Mouse (Mus musculus): Measurements from ENCODE around the gene Pmf1. TPM values are rescaled to one million over a fixed set of nuclear protein-coding genes. Genes with fewer than 3 reads are reported as not detected.
"Not testable (repeated sequence)": the region's sequence is repeated elsewhere in the genome, so short reads cannot be mapped to it uniquely, and the experiment has no call there.

The Pmf1 gene
- total RNA-seq, 2 experiments from 2014 or later, result 16.2 to 19.7 TPM

- H3K27ac ChIP-seq; intact Hi-C loops (cut with DNase I): not testable (repeated sequence)
- peak; percentile 54 for DNase-seq
- peak overlapping the region; percentile 35 for H3K4me3 ChIP-seq
These were observed 43.2 kb downstream of the Pmf1 start for GRCm38 (mm10) chr3:88366830-88367428.

- DNase-seq, result no peak
- Histone ChIP-seq H3K27ac (no peak overlapping the region), H3K4me3 (no peak overlapping the region)
- intact Hi-C loops (cut with DNase I), result no loop called here
- no peak for TF ChIP-seq CTCF (IDR thresholded peaks at IDR 0.05)
These were observed 44.3 kb downstream of the Pmf1 start for GRCm38 (mm10) chr3:88365705-88366361.

- no peak for TF ChIP-seq CTCF (IDR thresholded peaks at IDR 0.05)
- Histone ChIP-seq H3K27ac (peak within 1 kb of the TSS; percentile 65), H3K4me3 (peak within 1 kb of the TSS; percentile 61)
- intact Hi-C loops (cut with DNase I), result no loop called here
- peak; percentile 81 for DNase-seq
These were observed 45.8 kb downstream of the Pmf1 start, which contains the start of gene Paqr6 for GRCm38 (mm10) chr3:88364337-88364736. Paqr6 (plus strand) TSS chr3:88364584.

GRCm38 (mm10) chr3:88363700-88364099 lies 46.4 kb downstream of the Pmf1 start:
- intact Hi-C loops (cut with DNase I), result no loop called here
- DNase-seq, result no peak
- no peak overlapping the region for H3K4me3 ChIP-seq
- no peak for TF ChIP-seq CTCF (IDR thresholded peaks at IDR 0.05)
- peak overlapping the region; percentile 65; the same call in 1 of the 2 replicates for H3K27ac ChIP-seq

GRCm38 (mm10) chr3:88361612-88362313 lies 48.4 kb downstream of the Pmf1 start:
- H3K4me3 ChIP-seq, result no peak overlapping the region
- intact Hi-C loops (cut with DNase I), result no loop called here

GRCm38 (mm10) chr3:88361096-88361495 lies 49.0 kb downstream of the Pmf1 start:
- TF ChIP-seq CTCF (IDR thresholded peaks at IDR 0.05), result no peak
- Histone ChIP-seq H3K27ac (peak overlapping the region; percentile 61; the same call in 1 of the 2 replicates), H3K4me3 (no peak overlapping the region)
- intact Hi-C loops (cut with DNase I), result no loop called here
- no peak for DNase-seq

More at GRCm38 (mm10) chr3:88361612-88362313, 48.4 kb downstream of the Pmf1 start:
- TF ChIP-seq CTCF (IDR thresholded peaks at IDR 0.05), result no peak
- H3K27ac ChIP-seq, result peak overlapping the region; percentile 61
- no peak for DNase-seq

GRCm38 (mm10) chr3:88359989-88360388 lies 50.1 kb downstream of the Pmf1 start:
- intact Hi-C loops (cut with DNase I), result no loop called here
- Histone ChIP-seq H3K4me3 (no peak overlapping the region), H3K27ac (peak overlapping the region; percentile 59)
- TF ChIP-seq CTCF (IDR thresholded peaks at IDR 0.05), result no peak
- no peak for DNase-seq

- Histone ChIP-seq H3K27ac (peak overlapping the region; percentile 59), H3K4me3 (no peak overlapping the region)
- no peak for TF ChIP-seq CTCF (IDR thresholded peaks at IDR 0.05)
- intact Hi-C loops (cut with DNase I), result no loop called here
- no peak for DNase-seq
These were observed 50.5 kb downstream of the Pmf1 start for GRCm38 (mm10) chr3:88359584-88359983.

GRCm38 (mm10) chr3:88354396-88355165 lies 55.5 kb downstream of the Pmf1 start:
- DNase-seq, result peak; percentile 63
- no peak overlapping the region for H3K4me3 ChIP-seq
- intact Hi-C loops (cut with DNase I), result no loop called here
- TF ChIP-seq CTCF (IDR thresholded peaks at IDR 0.05), result peak; percentile 43
- H3K27ac ChIP-seq, result peak overlapping the region; percentile 78

- intact Hi-C loops (cut with DNase I), result no loop called here
- no peak for TF ChIP-seq CTCF (IDR thresholded peaks at IDR 0.05)
These were observed 57.2 kb downstream of the Pmf1 start for GRCm38 (mm10) chr3:88352907-88353306.

GRCm38 (mm10) chr3:88350732-88351131 lies 59.4 kb downstream of the Pmf1 start:
- no peak for DNase-seq
- no peak for TF ChIP-seq CTCF (IDR thresholded peaks at IDR 0.05)
- intact Hi-C loops (cut with DNase I), result no loop called here
- H3K27ac ChIP-seq, result no peak overlapping the region
- no peak overlapping the region for H3K4me3 ChIP-seq

More at GRCm38 (mm10) chr3:88352907-88353306, 57.2 kb downstream of the Pmf1 start:
- no peak overlapping the region for H3K4me3 ChIP-seq
- no peak for DNase-seq
- peak overlapping the region; percentile 78; the same call in 1 of the 2 replicates for H3K27ac ChIP-seq

Small RNA genes lying within 50 kb of the gene (microRNA-seq; reads per million reads assigned to microRNA genes)
- gene Mir7011, result not detected

Other genes with a start within 250 kb of the Pmf1 start
- gene Rhbg, start 155.6 kb downstream of the Pmf1 start, total RNA-seq (2021), result not detected
- gene Gm38392, start 123.1 kb downstream of the Pmf1 start, total RNA-seq (2021), result under 1 TPM; 0.74 to 0.95 TPM
- 1 to 10 TPM; 5.4 to 7.3 TPM for gene Tsacc, start 113.3 kb downstream of the Pmf1 start, total RNA-seq (2021)
- 100 to 1,000 TPM in 1 of 2 experiments, 10 to 100 TPM in 1; 96.7 to 119 TPM for gene Cct3, start 113.2 kb downstream of the Pmf1 start, total RNA-seq (2021)
- gene Glmp, start 85.3 kb downstream of the Pmf1 start, total RNA-seq (2021), result 10 to 100 TPM; 39.0 to 39.8 TPM
- 1 to 10 TPM; 2.0 to 2.1 TPM for gene Tmem79, start 74.2 kb downstream of the Pmf1 start, total RNA-seq (2021)
- gene Smg5, start 74.1 kb downstream of the Pmf1 start, total RNA-seq (2021), result 10 to 100 TPM; 38.1 to 48.2 TPM
- under 1 TPM; 0.15 to 0.56 TPM for gene Paqr6, start 45.7 kb downstream of the Pmf1 start, total RNA-seq (2021)
- gene Bglap3, start 37.6 kb downstream of the Pmf1 start, total RNA-seq (2021), result not detected
- not detected for gene Bglap2, start 31.6 kb downstream of the Pmf1 start, total RNA-seq (2021)
- gene Bglap, start 25.9 kb downstream of the Pmf1 start, total RNA-seq (2021), result not detected
- 10 to 100 TPM; 16.1 to 18.5 TPM for gene Slc25a44, start 14.8 kb upstream of the Pmf1 start, total RNA-seq (2021)
- gene Sema4a, start 50.9 kb upstream of the Pmf1 start, total RNA-seq (2021), result 1 to 10 TPM; 1.2 to 1.8 TPM
- gene Lmna, start 99.6 kb upstream of the Pmf1 start, total RNA-seq (2021), result 10 to 100 TPM; 67.5 to 82.5 TPM
- gene Mex3a, start 122.1 kb upstream of the Pmf1 start, total RNA-seq (2021), result under 1 TPM; 0.15 to 0.20 TPM
- not detected for gene Rab25, start 138.0 kb upstream of the Pmf1 start, total RNA-seq (2021)
- gene Lamtor2, start 142.7 kb upstream of the Pmf1 start, total RNA-seq (2021), result 100 to 1,000 TPM in 1 of 2 experiments, 10 to 100 TPM in 1; 70.9 to 104 TPM
- gene Ubqln4, start 143.4 kb upstream of the Pmf1 start, total RNA-seq (2021), result 10 to 100 TPM; 78.2 to 90.2 TPM
- 10 to 100 TPM; 41.1 to 54.8 TPM for gene Ssr2, start 165.5 kb upstream of the Pmf1 start, total RNA-seq (2021)
- 10 to 100 TPM; 22.4 to 24.7 TPM for gene Arhgef2, start 195.6 kb upstream of the Pmf1 start, total RNA-seq (2021)
- not detected for gene Rxfp4, start 242.8 kb upstream of the Pmf1 start, total RNA-seq (2021)

Measured in gastrocnemius, adult 2 months (tissue).